Mouse (Mus musculus) E14TG2a.4 (cell line): ENCODE measurements around the gene Eddm3b.

Source experiments
- CTCF ChIP-seq: conservative IDR thresholded peaks from 2 replicates; pipeline ENCODE4 v1.5.1; 2014; ENCODE audit warnings: low read length
- NANOG ChIP-seq: IDR thresholded peaks from 2 replicates; pipeline ENCODE4 v1.6.1; 2014; ENCODE audit warnings: borderline replicate concordance, low read length, mixed read lengths

GRCm38 (mm10) chr14:51098921-51099320 lies 15.3 kb upstream of the Eddm3b start:
- TF ChIP-seq CTCF (no peak), NANOG (no peak)
